Mouse (Mus musculus) MEL (cell line): ENCODE results near the gene Ctnnbl1.

Source experiments
- CHD1 ChIP-seq: IDR thresholded peaks from 2 replicates; pipeline ENCODE4 v1.6.1; 2012; ENCODE audit warnings: low read depth, mild to moderate bottlenecking, inconsistent platforms, low read length, improper control_type of control experiment
- CTCF ChIP-seq, 3 experiments: IDR thresholded peaks in 2 of 3; conservative IDR thresholded peaks in 1 of 3; 2 replicates each; pipeline ENCODE4 v1.5.1; 2011 to 2012; ENCODE audit warnings: low read length in 3 of 3, low read depth in 2 of 3, mild to moderate bottlenecking in 2 of 3, improper control_type of control experiment in 1 of 3, inconsistent platforms in 1 of 3, mixed read lengths in 1 of 3, moderate library complexity in 1 of 3; ENCODE audit not compliant: control insufficient read depth in 1 of 3, insufficient read depth in 1 of 3, poor library complexity in 1 of 3, severe bottlenecking in 1 of 3
- EP300 ChIP-seq, 2 experiments: IDR thresholded peaks; 2 replicates each; pipeline ENCODE4 v1.6.1; 2011; ENCODE audit warnings: improper control_type of control experiment in 2 of 2, low read length in 2 of 2, low read depth in 1 of 2, mild to moderate bottlenecking in 1 of 2
- GABPA ChIP-seq: IDR thresholded peaks from 2 replicates; pipeline ENCODE4 v1.6.1; 2012; ENCODE audit warnings: low read depth, mild to moderate bottlenecking, inconsistent platforms, low read length, improper control_type of control experiment, moderate library complexity
- MAX ChIP-seq: IDR thresholded peaks from 2 replicates; pipeline ENCODE4 v1.6.1; 2011; ENCODE audit warnings: low read length, improper control_type of control experiment
- MYB ChIP-seq: IDR thresholded peaks from 2 replicates; pipeline ENCODE4 v1.6.1; 2011; ENCODE audit warnings: mild to moderate bottlenecking, low read depth, low read length, improper control_type of control experiment
- POLR2A ChIP-seq, 2 experiments: IDR thresholded peaks; 2 replicates each; pipeline ENCODE4 v1.6.1; 2011 to 2012; ENCODE audit warnings: low read length in 2 of 2, mild to moderate bottlenecking in 2 of 2, control low read depth in 1 of 2, improper control_type of control experiment in 1 of 2, low read depth in 1 of 2, moderate library complexity in 1 of 2; ENCODE audit not compliant: control insufficient read depth in 1 of 2, insufficient read depth in 1 of 2, poor library complexity in 1 of 2
- TAL1 ChIP-seq: IDR thresholded peaks from 2 replicates; pipeline ENCODE4 v1.6.1; 2012; ENCODE audit warnings: mild to moderate bottlenecking, inconsistent platforms, low read length, moderate library complexity, mixed read lengths
- TCF12 ChIP-seq: IDR thresholded peaks from 2 replicates; pipeline ENCODE4 v1.6.1; 2014; ENCODE audit warnings: low read depth, mild to moderate bottlenecking, inconsistent platforms, low read length, improper control_type of control experiment, moderate library complexity
- USF2 ChIP-seq, 2 experiments: IDR thresholded peaks; 2 replicates each; pipeline ENCODE4 v1.6.1; 2011 to 2012; ENCODE audit warnings: improper control_type of control experiment in 2 of 2, low read length in 2 of 2, borderline replicate concordance in 1 of 2, inconsistent platforms in 1 of 2, low read depth in 1 of 2, mild to moderate bottlenecking in 1 of 2; ENCODE audit not compliant: insufficient read depth in 1 of 2
- ZNF384 ChIP-seq: IDR thresholded peaks from 2 replicates; pipeline ENCODE4 v1.6.1; 2012; ENCODE audit warnings: low read depth, mild to moderate bottlenecking, inconsistent platforms, low read length, improper control_type of control experiment

DNA sequence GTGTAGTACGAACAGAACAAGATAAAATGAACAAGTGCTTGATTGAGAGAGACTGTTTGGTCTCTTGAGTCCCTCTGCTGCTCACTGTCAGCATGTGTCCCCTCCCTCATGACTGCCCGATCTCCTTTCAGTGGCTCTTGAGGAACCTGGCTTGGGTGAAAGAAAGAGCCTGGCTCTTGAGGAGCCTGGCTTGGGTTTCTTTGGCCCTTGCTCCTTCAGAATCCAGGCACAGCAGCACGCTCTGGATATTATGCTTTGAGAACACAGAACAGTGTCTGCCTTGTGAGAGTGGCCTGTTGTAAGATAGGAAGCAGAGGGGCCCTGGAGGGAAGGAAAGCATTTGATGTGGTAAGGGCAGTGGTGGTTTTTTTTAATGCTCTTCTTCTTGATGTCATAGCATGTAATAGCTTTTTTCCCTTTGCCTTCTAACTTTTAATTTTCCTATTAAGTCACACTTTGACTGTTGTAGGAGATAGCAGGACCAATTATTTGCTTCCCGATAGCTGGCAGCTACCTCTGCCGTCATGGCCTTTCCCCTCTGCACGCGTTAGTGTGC, 71.2 kb downstream of the Ctnnbl1 start:
- TF ChIP-seq ZNF384: no peak
- no peak for TF ChIP-seq EP300 (IDR thresholded peaks at IDR 0.05; ENCODE audit: low read depth in 1 of 2, low read length in 2 of 2)
- no peak for TF ChIP-seq POLR2A (IDR thresholded peaks at IDR 0.05; ENCODE audit: control insufficient read depth in 1 of 2, insufficient read depth in 1 of 2, low read depth in 1 of 2, low read length in 2 of 2, poor library complexity in 1 of 2)
- no peak for TF ChIP-seq MYB
- no peak for TF ChIP-seq GABPA
- no peak for TF ChIP-seq USF2 (IDR thresholded peaks at IDR 0.05; ENCODE audit: borderline replicate concordance in 1 of 2, insufficient read depth in 1 of 2, low read depth in 1 of 2, low read length in 2 of 2)
- no peak for TF ChIP-seq MAX
- TF ChIP-seq TCF12: no peak
- no peak for TF ChIP-seq CTCF (IDR thresholded peaks at IDR 0.05 in 2 of 3, conservative IDR thresholded peaks at IDR 0.05 in 1 of 3; ENCODE audit: control insufficient read depth in 1 of 3, insufficient read depth in 1 of 3, low read depth in 2 of 3, low read length in 3 of 3, poor library complexity in 1 of 3, severe bottlenecking in 1 of 3)
- TF ChIP-seq TAL1: no peak
- TF ChIP-seq CHD1: no peak
